Mouse (Mus musculus): ENCODE results near the gene Gm6993.

Gm6993 gene

GRCm38 (mm10) chr12:31240470-31240869 is at the start of gene Gm6993:
Gene Gm6993 (plus strand): TSS chr12:31240770.
- in situ Hi-C loops (cut with MboI): no loop called here

- in situ Hi-C loops (cut with MboI): no loop called here
Measured at GRCm38 (mm10) chr12:31191329-31191954, 49.1 kb upstream of the Gm6993 start.

GRCm38 (mm10) chr12:31202509-31202908 is 38.1 kb upstream of the Gm6993 start:
- in situ Hi-C loops (cut with MboI): no loop called here

- in situ Hi-C loops (cut with MboI): no loop called here
Measured at GRCm38 (mm10) chr12:31203746-31204455, 36.7 kb upstream of the Gm6993 start.

GRCm38 (mm10) chr12:31204898-31205297 is 35.7 kb upstream of the Gm6993 start:
- in situ Hi-C loops (cut with MboI): no loop called here

- in situ Hi-C loops (cut with MboI): no loop called here
Measured at GRCm38 (mm10) chr12:31205983-31206633, 34.5 kb upstream of the Gm6993 start.

GRCm38 (mm10) chr12:31208766-31209165 is 31.8 kb upstream of the Gm6993 start:
- in situ Hi-C loops (cut with MboI): no loop called here

- in situ Hi-C loops (cut with MboI): no loop called here
Measured at GRCm38 (mm10) chr12:31209377-31209805, 31.2 kb upstream of the Gm6993 start.

GRCm38 (mm10) chr12:31213556-31213955 is 27.0 kb upstream of the Gm6993 start:
- in situ Hi-C loops (cut with MboI): no loop called here

- in situ Hi-C loops (cut with MboI): no loop called here
Measured at GRCm38 (mm10) chr12:31215003-31215402, 25.6 kb upstream of the Gm6993 start.

- in situ Hi-C loops (cut with MboI): no loop called here
Measured at GRCm38 (mm10) chr12:31217232-31217631, 23.3 kb upstream of the Gm6993 start.

GRCm38 (mm10) chr12:31218774-31219173 is 21.8 kb upstream of the Gm6993 start:
- in situ Hi-C loops (cut with MboI): no loop called here

GRCm38 (mm10) chr12:31221522-31221921 is 19.0 kb upstream of the Gm6993 start:
- in situ Hi-C loops (cut with MboI): no loop called here

GRCm38 (mm10) chr12:31222282-31222681 is 18.3 kb upstream of the Gm6993 start:
- in situ Hi-C loops (cut with MboI): no loop called here

- in situ Hi-C loops (cut with MboI): no loop called here
Measured at GRCm38 (mm10) chr12:31222741-31223140, 17.8 kb upstream of the Gm6993 start.

- in situ Hi-C loops (cut with MboI): no loop called here
Measured at GRCm38 (mm10) chr12:31225451-31225850, 15.1 kb upstream of the Gm6993 start.

- in situ Hi-C loops (cut with MboI): no loop called here
Measured at GRCm38 (mm10) chr12:31227167-31227566, 13.4 kb upstream of the Gm6993 start.

- in situ Hi-C loops (cut with MboI): no loop called here
Measured at GRCm38 (mm10) chr12:31228878-31229277, 11.7 kb upstream of the Gm6993 start.

GRCm38 (mm10) chr12:31232635-31233034 is 7.9 kb upstream of the Gm6993 start:
- in situ Hi-C loops (cut with MboI): no loop called here

GRCm38 (mm10) chr12:31235018-31235417 is 5.6 kb upstream of the Gm6993 start:
- in situ Hi-C loops (cut with MboI): no loop called here

- in situ Hi-C loops (cut with MboI): no loop called here
Measured at GRCm38 (mm10) chr12:31236861-31237595, 3.5 kb upstream of the Gm6993 start.

- in situ Hi-C loops (cut with MboI): no loop called here
Measured at GRCm38 (mm10) chr12:31239031-31239583, 1.5 kb upstream of the Gm6993 start.

Data from mature B cell (primary cell).